ENCODE assay signal across 8 mouse cellular contexts in genomic region chr3:102715066-102715584, GRCm38 (mm10). TPM values are rescaled to one million over a fixed set of nuclear protein-coding genes. Genes with fewer than 3 reads are reported as not detected.
DNase-seq lines count a peak whose midpoint lies in the region; ATAC-seq and TF ChIP-seq lines count a peak whose summit lies in the region.

No protein-coding gene starts in this region.

- DNase-seq in CD4-positive helper T cell, adult 2 months (ENCODE audit: low read depth, low spot score) = peak; percentile 87
- peak; percentile 89 for DNase-seq in kidney, postnatal 0 days (ENCODE audit: low spot score)
- peak; percentile 57 for DNase-seq in liver, embryonic 13.5 days
- peak; percentile 77 to 84 for DNase-seq in natural killer cell, adult 2 months (ENCODE audit: low spot score in 2 of 2)

- peak overlapping the region; percentile 56 for H3K9ac ChIP-seq in heart, embryonic 11.5 days (ENCODE audit: low read depth, low read length)
- H3K9ac ChIP-seq in kidney, postnatal 0 days (ENCODE audit: low read depth, low read length) = peak overlapping the region; percentile 33
- H3K9ac ChIP-seq in liver, embryonic 13.5 days = peak overlapping the region; percentile 50; the same call in 1 of the 2 replicates
- no peak overlapping the region for H3K9ac ChIP-seq in stomach, embryonic 14.5 days (replicated peaks; ENCODE audit: low read depth, low read length)

- peak; percentile 96 for TF ChIP-seq CTCF in bone marrow macrophage, adult 2 months (IDR thresholded peaks at IDR 0.05; ENCODE audit: low read depth, low read length)
- TF ChIP-seq CTCF in embryonic fibroblast, embryonic 13.5 days (IDR thresholded peaks at IDR 0.05; ENCODE audit: borderline replicate concordance, insufficient read depth, low read length) = peak; percentile 43; the same call in 1 of the 2 replicates
- peak; percentile 96 for TF ChIP-seq CTCF in kidney, postnatal 0 days (IDR thresholded peaks at IDR 0.05; ENCODE audit: low read depth)

- no peak; the same call in 1 of the 2 replicates for ATAC-seq in heart, embryonic 11.5 days (replicated peaks; ENCODE audit: insufficient number of reproducible peaks, low FRiP score, low TSS enrichment)
- peak; percentile 61 for ATAC-seq in kidney, postnatal 0 days (replicated peaks; ENCODE audit: low FRiP score, low read depth)
- peak; percentile 71 for ATAC-seq in liver, embryonic 13.5 days (ENCODE audit: low read depth)
- ATAC-seq in stomach, embryonic 14.5 days (ENCODE audit: insufficient number of reproducible peaks, insufficient read depth, low FRiP score, low read depth) = peak; percentile 67; the same call in 1 of the 2 replicates

- WGBS in heart, embryonic 11.5 days (ENCODE audit: insufficient replicate concordance) = 18% methylated on average over 11 of the region's 11 CpGs
- 21% methylated on average over 11 of the region's 11 CpGs for WGBS in kidney, postnatal 0 days
- 2% methylated on average over 11 of the region's 11 CpGs for WGBS in liver, embryonic 13.5 days (ENCODE audit: insufficient replicate concordance)
- 25% methylated on average over 11 of the region's 11 CpGs for WGBS in stomach, embryonic 14.5 days

- H3K9me3 ChIP-seq in heart, embryonic 11.5 days (replicated peaks; ENCODE audit: control insufficient read depth, low read length) = no peaks in the 10 kb centered on the region
- H3K9me3 ChIP-seq in kidney, postnatal 0 days (replicated peaks; ENCODE audit: low read length) = no peaks in the 10 kb centered on the region
- H3K9me3 ChIP-seq in liver, embryonic 13.5 days (replicated peaks) = no peaks in the 10 kb centered on the region
- H3K9me3 ChIP-seq in stomach, embryonic 14.5 days (ENCODE audit: control insufficient read depth, low read depth, low read length) = no peaks in the 10 kb centered on the region

- H3K4me2 ChIP-seq in heart, embryonic 11.5 days = peak overlapping the region; percentile 62
- H3K4me2 ChIP-seq in kidney, postnatal 0 days (ENCODE audit: low read length) = peak overlapping the region; percentile 48
- H3K4me2 ChIP-seq in liver, embryonic 13.5 days = peak overlapping the region; percentile 61
- H3K4me2 ChIP-seq in stomach, embryonic 14.5 days (replicated peaks; ENCODE audit: low read depth, low read length) = peak overlapping the region; percentile 29

- H3K27me3 ChIP-seq in heart, embryonic 11.5 days (ENCODE audit: control insufficient read depth, insufficient read depth, low read length) = no peaks in the 10 kb centered on the region; the same call in 1 of the 2 replicates
- no peaks in the 10 kb centered on the region for H3K27me3 ChIP-seq in kidney, postnatal 0 days (ENCODE audit: insufficient read depth, low read length)
- no peaks in the 10 kb centered on the region for H3K27me3 ChIP-seq in liver, embryonic 13.5 days
- no peaks in the 10 kb centered on the region for H3K27me3 ChIP-seq in stomach, embryonic 14.5 days (ENCODE audit: control insufficient read depth, insufficient read depth, low read length)

- peak overlapping the region; percentile 48 for H3K27ac ChIP-seq in bone marrow macrophage, adult 2 months (ENCODE audit: insufficient read depth, low read depth, low read length)
- H3K27ac ChIP-seq in embryonic fibroblast, embryonic 13.5 days (ENCODE audit: insufficient read depth, low read length) = no peak overlapping the region
- 0 out of 2 replicates have a peak overlapping the region, but pooled peaks have one; percentile 35 for H3K27ac ChIP-seq in heart, embryonic 11.5 days (ENCODE audit: low read depth, low read length)
- H3K27ac ChIP-seq in kidney, postnatal 0 days = 0 out of 2 replicates have a peak overlapping the region, but pooled peaks have one; percentile 6
- no peak overlapping the region for H3K27ac ChIP-seq in liver, embryonic 13.5 days
- H3K27ac ChIP-seq in stomach, embryonic 14.5 days (ENCODE audit: low read length) = 0 out of 2 replicates have a peak overlapping the region, but pooled peaks have one; percentile 30

- TF ChIP-seq POLR2A in bone marrow macrophage, adult 2 months (IDR thresholded peaks at IDR 0.05; ENCODE audit: borderline replicate concordance, low read depth, low read length) = no peak
- TF ChIP-seq POLR2A in embryonic fibroblast, embryonic 13.5 days (IDR thresholded peaks at IDR 0.05; ENCODE audit: low read depth, low read length) = no peak

- H3K36me3 ChIP-seq in heart, embryonic 11.5 days (ENCODE audit: control insufficient read depth, insufficient read depth, low read length) = no peaks in the 10 kb centered on the region
- H3K36me3 ChIP-seq in kidney, postnatal 0 days (ENCODE audit: insufficient read depth, low read length) = no peaks in the 10 kb centered on the region
- no peaks in the 10 kb centered on the region for H3K36me3 ChIP-seq in liver, embryonic 13.5 days
- H3K36me3 ChIP-seq in stomach, embryonic 14.5 days (ENCODE audit: control insufficient read depth, insufficient read depth, low read length) = no peaks in the 10 kb centered on the region

- H3K4me3 ChIP-seq in bone marrow macrophage, adult 2 months (ENCODE audit: insufficient read depth, low read length) = peak overlapping the region; percentile 62
- H3K4me3 ChIP-seq in embryonic fibroblast, embryonic 13.5 days (ENCODE audit: insufficient read depth, low read length) = no peak overlapping the region
- H3K4me3 ChIP-seq in heart, embryonic 11.5 days (ENCODE audit: low read depth, low read length) = peak overlapping the region; percentile 30
- peak overlapping the region; percentile 19 for H3K4me3 ChIP-seq in kidney, postnatal 0 days (replicated peaks; ENCODE audit: low read depth, low read length)
- peak overlapping the region; percentile 42 for H3K4me3 ChIP-seq in liver, embryonic 13.5 days (replicated peaks)
- peak overlapping the region; percentile 3; the same call in 1 of the 2 replicates for H3K4me3 ChIP-seq in stomach, embryonic 14.5 days (ENCODE audit: low read depth, low read length)

- peaks cover 9% of the 10 kb centered on the region for H3K4me1 ChIP-seq in bone marrow macrophage, adult 2 months (ENCODE audit: control insufficient read depth, insufficient read depth, low read length)
- H3K4me1 ChIP-seq in embryonic fibroblast, embryonic 13.5 days (ENCODE audit: control insufficient read depth, insufficient read depth, low read length) = no peaks in the 10 kb centered on the region
- H3K4me1 ChIP-seq in heart, embryonic 11.5 days (ENCODE audit: control insufficient read depth, insufficient read depth, low read length) = no peaks in the 10 kb centered on the region; the same call in 1 of the 2 replicates
- no peaks in the 10 kb centered on the region for H3K4me1 ChIP-seq in kidney, postnatal 0 days (replicated peaks; ENCODE audit: insufficient read depth, low read length)
- peaks cover 4% of the 10 kb centered on the region; the same call in 1 of the 2 replicates for H3K4me1 ChIP-seq in liver, embryonic 13.5 days (replicated peaks)
- 0 out of 2 replicates have a peak, but pooled peaks cover 3% of the 10 kb centered on the region for H3K4me1 ChIP-seq in stomach, embryonic 14.5 days (ENCODE audit: control insufficient read depth, insufficient read depth, low read length)

RNA-seq across cellular contexts. Expression of gene Tspan2, which starts 19.2 kb away (rescaled TPM):
- not detected in 2 replicates for polyA plus RNA-seq in bone marrow macrophage, adult 2 months (2012; ENCODE audit: insufficient read depth, insufficient read length, missing spikeins)
- 17.3 and 25.0 TPM in 2 replicates for polyA plus RNA-seq in embryonic fibroblast, embryonic 13.5 days (2011; ENCODE audit: insufficient read length, low read depth, missing spikeins)
- polyA plus RNA-seq in heart, embryonic 11.5 days (2014; fragmentation: Nextera tagmentation; extraction: Ambion mirVana) = 34.3 and 40.9 TPM in 2 replicates
- polyA plus RNA-seq in kidney, postnatal 0 days (2015; fragmentation: Nextera tagmentation; extraction: Ambion mirVana) = 8.9 and 9.5 TPM in 2 replicates
- polyA plus RNA-seq in liver, embryonic 13.5 days (2015; fragmentation: Nextera tagmentation; extraction: Ambion mirVana) = 1.9 and 2.1 TPM in 2 replicates
- polyA plus RNA-seq in stomach, embryonic 14.5 days (2014; fragmentation: Nextera tagmentation; extraction: Ambion mirVana) = 25.8 and 26.9 TPM in 2 replicates

Comparison
In these comparisons a context has a peak if more than half of its experiments do, and no peak if none do; other contexts are left out.
1. H3K27ac ChIP-seq: peak in bone marrow macrophage, adult 2 months (single experiment), heart, embryonic 11.5 days (single experiment), kidney, postnatal 0 days (single experiment) and stomach, embryonic 14.5 days (single experiment); none in embryonic fibroblast, embryonic 13.5 days (single experiment) and liver, embryonic 13.5 days (single experiment).
2. CTCF ChIP-seq: peak in every context shown above with its lines; median percentile 96 in bone marrow macrophage, adult 2 months; 96 in kidney, postnatal 0 days; 43 in embryonic fibroblast, embryonic 13.5 days.
3. Peak in every context shown above with its lines, with median percentiles within 50 percentile points of each other: DNase-seq and H3K4me2 ChIP-seq.